ENCODE assay signal across 8 mouse cellular contexts in the genomic region with DNA sequence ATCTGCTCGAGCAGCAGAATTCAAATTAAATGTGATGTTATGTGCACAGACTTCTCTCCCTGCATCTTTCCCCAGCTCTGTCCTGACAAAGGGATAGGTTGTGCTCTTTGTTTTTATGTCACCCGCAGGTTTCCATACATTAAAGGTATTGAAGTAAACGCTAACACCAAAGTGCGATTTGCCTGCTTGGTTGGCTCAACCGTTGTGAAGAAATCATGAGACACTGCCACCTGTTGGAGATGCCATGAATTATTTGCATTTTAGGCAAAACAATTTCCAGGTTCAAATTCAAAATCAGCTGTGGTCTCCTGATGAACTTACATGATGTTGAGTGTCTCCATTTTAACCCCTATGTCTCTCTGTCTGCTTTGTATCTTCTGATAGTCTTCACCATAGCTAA. TPM values are rescaled to one million over a fixed set of nuclear protein-coding genes. Genes with fewer than 3 reads are reported as not detected.
DNase-seq lines count a peak whose midpoint lies in the region; TF ChIP-seq lines count a peak whose summit lies in the region.
"Had no signal": no experiment of that assay in that cellular context is flagged by ENCODE, and none has a peak within 500 bp of the region (broad histone marks: within the 10 kb centered on the region; RNA-seq: fewer than 3 reads in every experiment).

No protein-coding gene starts in this region.

- H3K4me3 ChIP-seq in layer of hippocampus, adult 2 months: no peak overlapping the region
- H3K4me3 ChIP-seq: embryonic facial prominence, embryonic 13.5 days had no signal

- intact Hi-C loops in gastrocnemius, postnatal 36 days (cut with DNase I): loop anchor here (2.0 to 5.0 kb wide), 2 partner anchors 34 to 404 kb away; no protein-coding TSS in a partner anchor

- DNase-seq in layer of hippocampus, adult 2 months (ENCODE audit: low spot score in 2 of 2): peak in 1 of 2 experiments; percentile 23
- no peak for DNase-seq in layer of hippocampus, adult 9-11 months
- peak; percentile 73 for DNase-seq in CD4-positive, CD25-positive, alpha-beta regulatory T cell, adult 2 months (ENCODE audit: low read depth, low spot score)
- peak; percentile 60 for DNase-seq in NIH3T3 (ENCODE audit: low read depth)
- DNase-seq in fibroblast of lung, adult 2 months (ENCODE audit: low read depth): peak; percentile 12
- peak; percentile 76 for DNase-seq in naive thymus-derived CD4-positive, alpha-beta T cell, adult 2 months (ENCODE audit: low read depth)
- DNase-seq in gastrocnemius, postnatal 36 days: no peak

- H3K27ac ChIP-seq in layer of hippocampus, adult 2 months: no peak overlapping the region
- H3K27ac ChIP-seq: embryonic facial prominence, embryonic 13.5 days had no signal

- peak; percentile 85 for TF ChIP-seq CTCF in layer of hippocampus, adult 2 months (conservative IDR thresholded peaks at IDR 0.05)

RNA-seq across cellular contexts. Expression of gene Fhl4, which starts 55.7 kb away (rescaled TPM):
- total RNA-seq in layer of hippocampus, adult 2 months (2021): under 1 TPM; 0.87 to 0.98 TPM
- under 1 TPM; 0.12 to 0.31 TPM for total RNA-seq in gastrocnemius, postnatal 36 days (2021)

RNA-seq across cellular contexts. Expression of gene Tmem263, which starts 55.8 kb away (rescaled TPM):
- 10 to 100 TPM; 27.8 to 30.1 TPM for total RNA-seq in layer of hippocampus, adult 2 months (2021)
- 10 to 100 TPM in 1 of 2 experiments, 1 to 10 TPM in 1; 8.9 to 10.3 TPM for total RNA-seq in gastrocnemius, postnatal 36 days (2021)

Comparison
In these comparisons a context has a peak if more than half of its experiments do, and no peak if none do; other contexts are left out.
1. DNase-seq: peak in CD4-positive, CD25-positive, alpha-beta regulatory T cell, adult 2 months (single experiment), NIH3T3 (single experiment), fibroblast of lung, adult 2 months (single experiment) and naive thymus-derived CD4-positive, alpha-beta T cell, adult 2 months (single experiment); none in layer of hippocampus, adult 9-11 months (single experiment) and gastrocnemius, postnatal 36 days (0 of 2).